Mouse (Mus musculus) ZHBTc4 (cell line): ENCODE results near the gene BC029722.

Experiments used
- DNase-seq: peaks from one replicate; pipeline ENCODE4 v3.0.0-alpha.2; 2011; ENCODE audit warnings: low read depth, low spot score

Gene BC029722

DNA sequence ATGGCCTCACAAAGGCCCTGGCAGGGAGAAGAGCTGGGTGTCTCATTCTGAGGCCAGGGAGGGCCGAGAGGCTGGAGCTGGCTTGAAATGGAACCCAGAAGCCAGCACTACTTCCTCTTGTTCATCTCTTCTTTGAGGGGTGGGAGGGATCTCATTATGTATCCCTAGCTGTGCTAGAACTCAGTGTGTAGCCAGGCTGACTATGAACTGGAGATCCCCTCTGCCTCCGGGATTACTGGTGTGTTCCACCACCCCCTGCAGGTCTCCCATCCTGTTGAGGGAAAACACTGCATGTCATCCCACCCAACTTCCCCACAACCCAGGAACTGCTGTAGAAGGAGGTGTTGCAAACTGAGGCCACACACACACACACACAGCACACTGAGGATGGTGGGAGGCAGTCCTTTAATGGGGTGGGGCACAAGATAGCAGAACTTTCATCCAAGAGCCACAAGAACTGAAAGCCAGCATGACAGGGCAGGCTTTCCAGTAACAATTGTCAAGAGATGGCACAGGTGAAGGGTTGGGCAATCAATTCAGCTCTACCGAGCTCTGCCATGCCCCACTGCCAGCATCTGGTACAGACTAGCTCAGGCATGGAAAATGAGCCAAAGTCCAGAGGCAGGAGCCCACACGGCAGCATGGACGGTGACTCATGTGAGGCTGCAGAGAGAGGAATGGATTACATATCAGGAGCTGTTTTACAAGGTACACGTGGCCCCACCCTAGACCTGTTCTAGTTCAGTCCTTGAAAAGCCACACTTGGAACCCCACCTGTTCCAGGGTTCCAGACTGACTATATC is 424 bp upstream of the BC029722 start:
- no peak for DNase-seq

GRCm38 (mm10) chr2:155818596-155819391 is 432 bp downstream of the BC029722 start:
- peak; percentile 97 for DNase-seq

DNA sequence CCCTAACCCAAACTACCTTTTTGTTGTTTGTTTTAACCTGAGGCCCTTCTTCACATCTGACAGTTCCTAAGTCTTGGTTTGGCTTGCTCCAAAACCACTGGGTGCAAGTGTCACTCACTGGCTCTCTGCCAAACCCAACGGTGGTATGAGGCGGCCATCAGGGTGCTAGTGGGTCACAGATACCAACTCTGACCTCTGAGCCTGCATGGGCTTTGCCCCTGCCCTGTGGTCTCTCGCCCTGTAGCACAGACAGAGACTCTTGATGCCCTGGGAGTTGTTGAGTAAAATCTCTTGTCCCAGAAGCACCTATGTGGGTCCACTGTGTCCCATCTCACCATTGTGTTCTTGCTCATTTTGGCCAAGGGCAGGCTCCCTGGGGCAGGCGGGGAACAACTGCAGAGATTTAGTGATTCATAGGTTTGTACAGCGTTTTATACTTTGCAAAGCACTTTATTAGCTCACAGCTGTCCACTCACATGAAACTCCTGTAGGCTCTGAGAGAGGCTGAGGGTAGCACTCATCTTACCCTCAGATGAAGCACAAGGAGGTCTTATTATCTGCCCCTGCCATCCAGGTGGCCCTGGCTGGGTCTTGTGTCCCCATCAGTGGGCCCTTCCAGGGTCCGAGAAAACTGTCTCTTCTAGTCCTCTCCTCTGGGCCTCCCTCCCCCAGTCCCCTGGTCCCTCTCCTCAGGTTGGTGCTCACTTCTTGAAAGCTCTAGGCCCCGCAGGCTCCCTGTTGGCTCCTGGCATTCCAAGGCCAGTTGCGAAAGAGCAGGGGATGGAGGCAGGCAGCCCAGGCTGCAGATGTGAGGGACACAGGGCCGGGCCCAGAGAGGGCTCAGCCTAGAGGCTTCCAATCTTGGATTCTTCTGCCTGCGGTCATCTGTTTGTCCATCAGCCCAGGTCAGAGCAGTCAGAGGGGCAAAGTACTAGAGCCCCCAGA is 1.7 kb downstream of the BC029722 start:
- DNase-seq = no peak

DNA sequence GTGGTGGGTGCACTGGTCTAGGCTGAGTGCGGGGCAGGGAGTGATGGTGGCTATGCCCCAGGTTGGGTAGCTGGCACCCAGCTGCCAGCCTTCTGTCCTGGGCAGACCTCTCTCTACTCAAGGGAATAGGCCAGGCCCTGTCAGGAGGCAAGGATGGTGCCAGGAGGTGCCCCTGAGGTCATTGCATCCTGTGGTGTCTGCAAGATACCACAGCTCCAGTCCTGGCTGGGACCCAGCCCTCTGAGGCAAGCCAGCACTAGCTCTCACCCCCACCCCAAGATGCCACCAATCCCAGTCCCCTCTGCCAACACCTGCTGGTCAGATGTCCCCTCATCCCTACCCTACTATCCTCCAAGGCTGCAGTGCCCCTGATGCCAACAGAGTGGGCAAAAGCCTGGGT is 3.0 kb downstream of the BC029722 start:
- no peak for DNase-seq

GRCm38 (mm10) chr2:155814829-155815228 is 4.4 kb downstream of the BC029722 start:
- no peak for DNase-seq

DNA sequence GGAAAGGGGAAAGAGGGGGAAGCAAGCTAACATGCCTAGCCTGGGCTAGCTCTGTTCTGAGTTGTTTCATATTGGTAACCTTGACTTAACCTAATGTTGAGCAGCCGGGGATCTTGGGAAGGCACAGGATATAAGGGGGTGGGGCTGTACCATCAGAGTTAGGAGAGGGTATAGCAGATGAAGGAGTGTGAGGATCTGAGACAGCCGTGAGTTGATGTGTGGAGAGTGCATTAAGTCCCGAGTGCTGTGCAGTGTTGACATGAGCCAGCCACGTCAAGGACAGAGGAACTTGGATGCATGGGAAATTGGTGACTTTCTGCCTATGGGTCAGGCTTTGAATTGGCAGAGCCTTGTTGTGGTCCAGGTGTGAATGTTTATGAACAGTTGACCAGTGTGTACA is 6.6 kb downstream of the BC029722 start:
- DNase-seq = no peak

DNA sequence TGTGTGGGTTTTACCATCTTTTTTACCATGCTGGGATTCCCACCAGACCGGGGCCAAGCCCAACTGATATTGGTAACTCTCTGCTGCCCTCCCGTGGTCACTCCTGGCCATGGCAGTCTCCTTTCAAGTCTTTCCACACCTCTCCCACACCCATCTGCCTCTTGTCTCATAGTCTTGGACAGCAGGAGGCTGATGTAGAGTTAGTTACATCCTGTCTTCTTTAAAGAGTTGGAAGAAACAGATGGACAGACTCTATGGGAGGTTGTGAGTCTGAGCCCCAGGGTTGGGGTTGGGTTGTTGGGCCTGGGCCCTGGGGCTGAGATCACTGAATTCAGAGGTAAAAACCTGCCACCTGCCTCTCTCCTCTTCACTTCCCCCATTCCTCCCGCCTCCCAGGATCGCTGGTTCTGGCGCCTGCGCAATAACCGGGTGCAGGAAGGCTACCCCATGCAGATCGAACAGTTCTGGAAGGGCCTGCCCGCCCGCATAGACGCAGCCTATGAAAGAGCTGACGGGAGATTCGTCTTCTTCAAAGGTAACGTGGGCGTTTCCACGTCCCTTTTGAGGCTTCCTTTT is 7.3 kb downstream of the BC029722 start:
- DNase-seq = peak; percentile 94

DNA sequence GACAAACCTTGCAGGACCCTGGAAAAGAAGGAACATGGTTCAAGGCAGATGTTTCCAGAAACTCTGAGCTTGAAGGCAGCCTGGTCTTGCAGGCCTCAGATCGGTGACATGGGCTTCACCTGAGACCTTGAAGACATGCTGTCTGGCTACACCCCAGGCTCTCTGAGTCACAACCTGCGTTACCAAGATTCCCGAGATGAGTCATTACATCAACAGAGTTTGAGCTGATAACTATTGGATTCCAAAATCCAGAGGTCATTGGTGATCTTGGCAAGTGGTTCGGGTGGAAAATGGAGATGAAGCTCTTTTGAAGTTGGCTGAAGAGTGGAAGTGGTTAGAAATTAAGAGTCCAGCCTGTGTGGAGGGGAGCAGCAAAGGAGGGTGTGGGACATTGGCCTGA is 9.6 kb downstream of the BC029722 start:
- no peak for DNase-seq

- no peak for DNase-seq
Observed at GRCm38 (mm10) chr2:155807408-155807807, 11.8 kb downstream of the BC029722 start.

DNA sequence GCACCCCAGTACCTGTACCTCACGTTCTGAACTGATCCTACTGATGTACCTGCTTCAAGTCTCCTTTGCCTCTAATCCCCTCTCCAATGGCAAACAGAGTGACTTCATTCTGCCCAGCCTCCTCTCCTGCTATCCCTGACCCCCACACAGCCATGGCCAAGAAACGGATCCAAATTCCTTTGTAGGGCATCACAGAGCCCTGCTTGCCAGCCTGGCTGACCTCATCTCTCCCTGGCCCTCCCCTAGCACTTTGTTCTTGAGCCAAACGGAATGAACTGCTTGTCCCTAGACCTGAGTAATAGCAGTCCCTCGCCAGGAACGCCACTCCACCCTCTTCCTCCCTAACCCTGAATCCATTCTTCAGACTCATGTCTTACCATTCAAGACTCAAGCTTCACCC is 12.7 kb downstream of the BC029722 start:
- DNase-seq = no peak

GRCm38 (mm10) chr2:155805925-155806255 is 13.3 kb downstream of the BC029722 start:
- no peak for DNase-seq

GRCm38 (mm10) chr2:155805231-155805924 is 13.8 kb downstream of the BC029722 start:
- no peak for DNase-seq

DNA sequence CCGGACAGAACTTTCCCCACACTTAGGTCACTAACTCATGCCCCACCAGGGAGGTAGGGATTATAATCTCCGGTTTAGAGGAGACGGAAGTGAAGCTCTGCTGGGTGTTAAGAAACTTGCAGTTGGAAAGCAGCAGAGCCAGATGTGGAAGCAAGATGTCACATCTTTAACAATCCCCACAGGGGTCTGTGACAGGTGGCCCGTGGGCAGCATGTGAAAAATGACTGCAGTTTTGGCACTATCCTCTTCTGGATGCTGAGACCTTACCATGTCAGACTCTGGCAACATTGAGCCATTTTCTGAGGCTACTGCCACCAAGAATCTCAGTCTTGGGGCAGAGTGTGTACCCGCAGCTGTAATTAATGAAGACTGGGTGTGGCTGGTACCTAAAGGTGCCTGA is 15.2 kb downstream of the BC029722 start:
- no peak for DNase-seq

DNA sequence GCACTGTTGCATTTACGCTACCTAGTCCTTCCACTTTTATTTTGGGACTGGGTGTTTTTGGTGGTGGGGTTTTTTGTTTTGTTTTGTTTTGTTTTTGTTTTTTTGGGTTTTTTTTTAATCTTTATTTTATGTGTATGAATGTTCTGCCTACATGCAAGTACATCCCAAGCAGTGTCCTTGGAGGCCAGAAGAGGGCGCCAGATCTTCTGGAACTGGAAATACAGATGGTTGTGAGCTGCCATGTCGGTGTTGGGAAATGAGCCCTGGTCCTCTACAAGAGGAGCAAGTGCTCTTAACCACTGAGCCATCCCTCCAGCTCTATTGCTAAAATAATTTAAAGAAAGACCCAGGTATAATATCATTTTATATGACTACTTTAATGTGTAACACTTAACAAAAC is 16.5 kb downstream of the BC029722 start:
- peak; percentile 80 for DNase-seq

- DNase-seq = no peak
Observed at GRCm38 (mm10) chr2:155798613-155799012, 20.6 kb downstream of the BC029722 start.

DNA sequence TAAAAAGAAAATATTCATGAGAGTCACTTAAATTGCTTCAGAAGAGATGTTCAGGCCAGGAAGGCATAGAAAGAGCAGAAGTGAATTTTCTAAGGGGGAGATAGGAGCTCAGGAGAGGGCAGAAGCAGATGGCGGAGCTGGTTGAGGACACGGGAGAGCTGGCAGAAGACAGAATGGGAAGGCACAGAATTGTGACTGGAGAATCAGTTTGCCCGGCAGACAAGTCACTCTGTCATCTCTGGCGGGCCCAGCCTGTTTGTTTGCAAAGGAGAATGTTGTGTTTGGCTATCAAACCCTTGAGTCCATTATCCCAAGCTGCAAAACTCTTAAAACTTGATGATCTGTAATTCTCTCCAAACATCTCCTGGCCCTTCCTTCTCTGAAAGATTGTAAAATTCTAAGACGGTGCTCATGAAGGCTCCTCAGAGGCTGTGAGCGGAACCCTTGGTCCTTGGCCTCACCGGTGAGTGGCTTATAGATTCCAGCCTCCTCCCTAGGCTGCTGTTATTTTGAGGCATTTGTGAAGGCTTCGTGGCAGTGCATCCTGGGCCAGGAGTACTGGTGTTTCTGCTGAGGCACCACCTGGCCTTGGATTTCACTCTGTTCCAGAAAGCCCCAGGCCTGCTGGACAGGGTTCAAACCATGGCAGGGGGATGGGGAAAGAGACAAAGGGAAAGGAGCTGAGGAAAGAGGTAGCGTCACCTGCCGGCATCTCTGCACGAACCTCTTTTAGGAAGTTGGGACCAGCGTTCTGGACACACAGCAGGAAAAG is 24.4 kb downstream of the BC029722 start:
- DNase-seq = no peak

DNA sequence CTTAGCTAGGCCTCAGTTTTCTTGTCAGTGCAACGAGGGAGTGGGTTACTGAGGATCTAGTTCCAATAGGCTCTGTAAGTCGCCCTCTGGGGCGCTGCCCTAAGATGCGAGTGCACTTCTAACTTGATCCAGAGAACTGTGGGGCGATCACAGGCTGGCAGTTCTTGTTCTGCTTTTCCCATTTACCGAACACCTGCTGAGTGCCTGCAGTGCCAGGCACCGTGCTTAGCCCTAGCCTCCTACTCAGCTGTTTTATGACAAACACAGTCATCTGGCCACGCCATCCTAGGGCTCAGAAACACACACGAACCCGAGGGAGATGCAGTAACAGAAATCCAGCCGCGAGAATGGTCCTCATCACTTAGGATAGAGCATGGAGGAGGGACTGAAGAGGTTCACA is 26.3 kb downstream of the BC029722 start:
- DNase-seq = peak; percentile 30

DNA sequence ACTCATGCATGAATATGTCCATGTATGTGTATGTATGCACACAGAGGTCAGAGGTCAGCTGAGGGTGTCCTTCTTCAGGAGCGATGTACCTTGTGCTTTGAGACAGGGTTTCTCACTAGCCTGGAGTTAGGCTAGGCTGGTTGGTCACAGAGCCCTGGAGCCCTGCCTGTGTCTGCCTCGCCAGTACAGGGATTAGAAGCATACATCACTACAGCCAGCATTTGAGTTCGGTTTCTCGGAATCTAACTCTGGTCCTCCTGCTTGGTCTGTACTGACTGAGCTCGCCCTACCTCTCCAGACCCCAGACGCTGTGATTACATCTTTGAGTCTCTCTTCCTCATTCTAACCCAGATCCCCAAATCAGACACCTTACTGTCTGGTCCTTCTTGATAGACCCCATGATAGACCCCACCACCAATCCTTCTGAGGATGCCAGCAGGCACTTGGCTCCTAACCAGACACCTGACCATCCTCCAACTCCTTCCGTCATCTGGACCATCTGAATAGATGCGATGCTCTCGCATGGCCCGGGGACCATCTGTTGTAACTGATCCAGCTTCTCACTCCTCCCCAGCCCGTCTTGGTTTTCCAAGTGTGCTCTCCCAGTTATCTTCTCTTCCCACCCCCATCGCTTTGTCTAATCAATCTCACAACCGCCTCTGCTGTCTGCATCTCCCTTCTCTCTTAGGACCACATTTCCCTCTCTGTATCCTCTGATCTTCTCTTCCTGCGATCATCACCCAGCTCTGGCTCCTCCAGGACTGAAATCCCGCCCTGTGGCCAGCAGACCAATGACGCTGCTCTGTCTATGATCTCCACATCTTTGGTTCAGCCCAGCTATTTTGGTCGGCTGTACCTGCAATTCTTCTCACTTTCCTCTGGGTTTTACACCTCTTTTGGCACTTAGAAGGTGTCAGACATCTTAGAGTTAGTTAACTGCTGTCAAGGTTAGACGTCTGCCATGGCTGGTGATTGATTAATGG is 31.0 kb downstream of the BC029722 start:
- no peak for DNase-seq

DNA sequence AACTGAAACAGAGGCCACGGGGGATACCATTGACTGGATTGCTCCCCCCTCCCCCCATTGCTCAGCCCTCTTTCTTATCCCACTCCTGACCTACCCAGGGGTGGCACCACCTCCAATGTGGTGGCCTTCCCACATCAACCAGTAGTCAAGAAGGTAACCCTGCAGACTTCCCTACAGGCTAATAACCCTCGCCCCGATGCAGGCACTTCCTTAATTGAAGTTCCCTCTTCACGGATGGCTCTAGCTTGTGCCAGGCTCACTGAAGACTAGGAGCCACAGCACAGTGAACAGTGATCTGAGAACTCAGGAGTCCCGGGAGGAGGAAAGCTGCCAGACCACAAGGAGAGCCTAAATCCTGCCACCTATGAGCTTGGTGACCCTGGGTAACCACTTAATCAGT is 32.3 kb downstream of the BC029722 start:
- no peak for DNase-seq
